In the genomic region with DNA sequence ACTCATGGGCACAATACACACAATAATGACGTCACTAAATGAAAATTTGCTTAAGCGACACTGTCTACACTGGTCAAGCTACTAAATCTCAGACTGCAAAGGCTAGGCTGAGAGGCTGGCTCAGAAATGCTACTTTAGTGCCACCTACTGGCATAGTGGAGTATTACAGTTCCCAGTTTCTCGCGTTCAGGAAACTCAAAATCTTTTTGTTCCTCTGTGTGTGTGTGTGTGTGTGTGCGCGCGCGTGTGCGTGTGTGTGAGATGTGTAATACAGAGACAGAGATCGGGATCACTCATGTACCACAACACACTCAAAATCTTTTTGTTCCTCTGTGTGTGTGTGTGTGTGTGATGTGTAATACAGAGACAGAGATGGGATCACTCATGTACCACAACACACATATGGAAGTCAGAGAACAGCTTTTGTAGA, we compare ENCODE assay signal across 8 mouse cellular contexts. TPM values are rescaled to one million over a fixed set of nuclear protein-coding genes. Genes with fewer than 3 reads are reported as not detected.
DNase-seq lines count a peak whose midpoint lies in the region; ATAC-seq and TF ChIP-seq lines count a peak whose summit lies in the region.

No protein-coding gene starts in this region.

- TF ChIP-seq CTCF in liver, adult 2 months (IDR thresholded peaks at IDR 0.05; ENCODE audit: low read depth, low read length) = peak; percentile 39

- WGBS in liver, adult 2 months = 6% methylated on average over 10 of the region's 10 CpGs

- no peaks in the 10 kb centered on the region for H3K27me3 ChIP-seq in liver, adult 2 months (ENCODE audit: control insufficient read depth, insufficient read depth, low read length)

- H3K27ac ChIP-seq in liver, adult 2 months (replicated peaks; ENCODE audit: insufficient read depth, low read depth, low read length) = no peak overlapping the region

- H3K36me3 ChIP-seq in liver, adult 2 months (ENCODE audit: control insufficient read depth, insufficient read depth, low read length) = peaks cover 8% of the 10 kb centered on the region

- no peak overlapping the region for H3K4me3 ChIP-seq in liver, adult 2 months (ENCODE audit: insufficient read depth, low read depth, low read length)

- H3K9ac ChIP-seq in liver, adult 2 months (ENCODE audit: low read depth, low read length) = no peak overlapping the region

- no peak for TF ChIP-seq POLR2A in liver, adult 2 months (IDR thresholded peaks at IDR 0.05; ENCODE audit: extremely low read depth, insufficient read depth, low read length)

- no peaks in the 10 kb centered on the region for H3K4me1 ChIP-seq in liver, adult 2 months (ENCODE audit: control insufficient read depth, insufficient read depth, low read length)

- no peaks in the 10 kb centered on the region for H3K79me2 ChIP-seq in liver, adult 2 months (ENCODE audit: control insufficient read depth, insufficient read depth, low read length)

- ATAC-seq in frontal cortex, adult (ENCODE audit: low TSS enrichment) = peak; percentile 76; the same call in 1 of the 2 replicates

- DNase-seq in urinary bladder, postnatal 14 days (ENCODE audit: low spot score) = peak; percentile 67
- DNase-seq in urinary bladder, postnatal 10 days (ENCODE audit: low spot score) = no peak
- DNase-seq in cerebellum, adult 9-10 months = peak; percentile 66
- peak; percentile 49 for DNase-seq in kidney, adult 18-20 months
- peak; percentile 46 for DNase-seq in liver, adult 2 months (ENCODE audit: extremely low read depth, low read depth, low spot score)
- DNase-seq in naive thymus-derived CD4-positive, alpha-beta T cell, adult 2 months (ENCODE audit: low read depth) = peak; percentile 86
- DNase-seq in testis, postnatal 10 days (ENCODE audit: low spot score) = peak; percentile 72

RNA-seq across cellular contexts. Expression of gene Ythdf2, which starts 33.5 kb away (rescaled TPM):
- 11.2 and 13.5 TPM in 2 replicates for total RNA-seq in liver, adult 2 months (2014; rRNA removed)
- polyA plus RNA-seq in liver, adult 2 months (2012; rRNA removed) = 10.5 and 13.1 TPM in 2 replicates

RNA-seq across cellular contexts. Expression of gene Oprd1, which starts 34.4 kb away (rescaled TPM):
- total RNA-seq in liver, adult 2 months (2014; rRNA removed) = not detected in 2 replicates
- polyA plus RNA-seq in liver, adult 2 months (2012; rRNA removed) = 0.02 TPM in 1 of 2 replicates, not detected in the other
